Mouse (Mus musculus): Measurements from ENCODE around the gene Ropn1l. TPM values are rescaled to one million over a fixed set of nuclear protein-coding genes. Genes with fewer than 3 reads are reported as not detected.

Ropn1l gene
- 1.0 and 1.4 TPM in 2 replicates for total RNA-seq (2023)

DNA sequence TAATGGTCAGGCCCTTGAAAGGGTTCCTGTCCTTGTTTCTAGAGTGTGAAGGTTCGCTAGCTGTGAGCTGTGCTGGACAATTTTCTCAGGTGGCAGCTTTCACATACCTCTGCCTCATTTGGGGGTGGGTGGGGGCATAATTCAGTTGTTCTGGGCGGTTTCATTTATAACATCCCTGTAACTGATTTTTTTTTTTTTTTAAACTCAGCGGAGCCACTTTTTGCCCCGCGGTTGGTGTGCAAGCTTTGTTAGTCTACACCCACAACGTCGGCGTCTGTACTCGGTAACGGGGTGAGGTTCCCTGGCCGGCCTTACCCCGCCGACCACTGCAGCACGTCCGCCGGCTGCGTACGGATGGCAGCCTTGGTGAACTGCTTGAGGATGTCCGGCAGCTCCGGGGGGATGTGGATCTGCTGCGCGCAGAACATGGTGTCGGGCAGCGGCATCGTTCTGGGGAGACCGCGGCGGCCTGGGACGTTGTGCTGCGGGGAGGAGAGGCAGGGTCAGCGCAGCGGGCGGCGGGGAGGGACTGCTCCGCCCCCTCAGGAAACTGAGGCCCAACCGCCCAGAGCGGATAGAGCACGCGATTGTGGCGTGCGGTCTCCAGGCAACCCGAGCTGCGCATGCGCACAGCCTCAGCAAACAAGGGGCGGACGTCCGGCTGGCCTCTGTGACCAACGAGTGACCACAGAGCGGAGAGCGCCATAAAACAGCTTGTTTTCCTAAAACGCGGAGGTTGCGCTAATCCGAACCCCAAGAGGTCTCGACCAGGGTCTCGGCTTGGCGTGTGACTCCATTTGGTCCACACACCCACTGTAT, at the start of gene Ropn1l:
Ropn1l (minus strand) TSS at position 640 of the 819 bp plus-strand sequence.

Other genes starting within 250 kb of the Ropn1l start
- 61.1 and 65.3 TPM in 2 replicates for gene Dap, start 229.4 kb downstream of the Ropn1l start, total RNA-seq (2023)
- 77.5 and 119 TPM in 2 replicates for gene Ankrd33b, start 86.0 kb downstream of the Ropn1l start, total RNA-seq (2023)
- 47.5 and 60.5 TPM in 2 replicates for gene March6, start 77.3 kb upstream of the Ropn1l start, total RNA-seq (2023)
- gene Cmbl, start 111.7 kb upstream of the Ropn1l start, total RNA-seq (2023), result not detected in 2 replicates
- 93.1 and 93.7 TPM in 2 replicates for gene Cct5, start 148.1 kb upstream of the Ropn1l start, total RNA-seq (2023)
- 4.7 and 5.9 TPM in 2 replicates for gene Fam173b, start 148.1 kb upstream of the Ropn1l start, total RNA-seq (2023)